Mouse (Mus musculus) heart, adult 2 months (tissue): ENCODE measurements around the gene Phf6.

ENCODE experiments used
- CTCF ChIP-seq: fragments of 200-600 bp; IDR thresholded peaks from 2 replicates; pipeline ENCODE4 v1.8.1; 2022; ENCODE audit warnings: antibody characterized with exemption, mild to moderate bottlenecking, moderate library complexity
- EP300 ChIP-seq: fragments of 200-500 bp; IDR thresholded peaks from 2 replicates; pipeline ENCODE4 v1.6.1; 2011; ENCODE audit warnings: low read depth, low read length, control low read depth; ENCODE audit not compliant: insufficient read depth
- POLR2A ChIP-seq: fragments of 200-500 bp; IDR thresholded peaks from 2 replicates; pipeline ENCODE4 v1.6.1; 2011; ENCODE audit warnings: mild to moderate bottlenecking, low read depth, low read length, control low read depth; ENCODE audit not compliant: insufficient read depth

DNA sequence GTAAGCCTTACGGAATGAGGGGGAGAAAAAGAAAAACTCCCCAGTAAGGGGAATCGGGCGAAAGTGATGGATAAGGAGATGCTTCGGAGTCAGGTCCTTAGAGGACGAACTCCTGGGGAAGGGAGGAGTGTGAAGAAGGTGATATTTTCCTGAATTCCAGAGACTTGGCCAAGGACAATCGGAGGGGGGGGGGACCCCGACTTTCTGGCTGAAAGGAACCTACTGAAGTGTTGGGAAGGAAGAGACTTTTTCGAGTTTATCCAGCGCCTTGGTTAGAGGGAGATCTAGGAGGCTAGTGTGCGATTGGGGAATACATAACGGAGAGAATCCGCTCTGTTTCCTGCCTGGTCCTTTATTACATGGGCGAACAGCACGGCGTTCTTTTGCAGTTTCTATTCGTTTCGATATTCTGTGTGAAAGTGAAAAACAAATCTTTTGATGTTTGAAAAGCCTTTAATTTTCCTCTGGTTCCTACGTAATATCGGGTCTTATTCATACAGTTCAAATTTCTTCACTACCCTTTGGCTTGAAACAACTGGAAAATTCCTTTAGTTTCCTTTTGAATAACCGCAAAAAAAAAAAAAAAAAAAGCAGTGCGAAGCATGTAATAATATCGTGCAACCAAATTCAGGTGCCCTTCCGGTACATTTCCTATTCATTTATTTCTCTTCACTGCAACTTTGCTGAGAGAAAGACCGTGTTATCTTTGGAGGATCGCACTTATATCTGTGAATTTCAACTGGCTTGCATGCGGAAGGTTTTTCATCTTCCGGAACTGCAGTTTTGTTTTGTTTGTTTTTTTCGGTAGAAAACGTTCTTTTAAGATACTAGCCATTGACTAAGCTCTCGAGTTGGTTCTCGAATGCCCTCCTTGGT lies 998 bp downstream of the Phf6 start:
- TF ChIP-seq CTCF (no peak), POLR2A (no peak), EP300 (no peak)
